Mouse (Mus musculus): ENCODE measurements around the gene Irs2. TPM values are rescaled to one million over a fixed set of nuclear protein-coding genes. Genes with fewer than 3 reads are reported as not detected.

Gene Irs2
- polyA plus RNA-seq, 1 experiment from 2014 or later: 3.8 TPM

DNA sequence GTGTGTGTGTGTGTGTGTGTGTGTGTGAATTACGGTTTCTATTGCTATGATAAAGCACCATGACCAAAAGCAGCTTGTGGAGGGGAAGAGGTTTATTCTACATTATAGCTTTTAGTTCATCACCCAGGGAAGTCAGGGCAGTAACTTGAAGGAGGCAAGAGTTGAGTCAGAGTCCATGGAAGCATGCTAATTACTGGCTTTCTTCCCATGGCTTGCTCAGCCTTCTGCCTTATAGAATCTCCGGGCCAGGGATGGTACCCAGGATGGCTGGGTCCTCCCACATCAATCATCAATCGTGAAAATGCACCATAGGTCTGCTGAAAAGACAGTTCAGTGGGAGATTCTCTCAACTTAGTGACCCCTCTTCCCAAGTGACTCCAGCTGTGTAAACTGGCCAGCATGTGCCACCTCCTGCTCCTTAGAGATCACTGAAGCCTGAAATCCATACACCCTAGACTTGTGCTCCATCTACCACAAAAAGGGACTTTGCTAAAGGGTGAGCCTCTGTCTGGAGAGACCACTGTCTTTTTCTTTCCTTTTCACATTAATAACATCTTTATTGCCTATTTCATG, 69.0 kb downstream of the Irs2 start:
- H3K4me3 ChIP-seq (ENCODE audit: low read depth, low read length): no peak overlapping the region
- no peak overlapping the region for H3K9ac ChIP-seq (ENCODE audit: low read depth, low read length)
- H3K4me1 ChIP-seq (ENCODE audit: control insufficient read depth, insufficient read depth, low read length): no peaks in the 10 kb centered on the region
- no peaks in the 10 kb centered on the region for H3K36me3 ChIP-seq (ENCODE audit: control insufficient read depth, insufficient read depth, low read length)
- H3K27ac ChIP-seq (ENCODE audit: low read length): no peak overlapping the region
- no peak overlapping the region for H3K4me2 ChIP-seq (ENCODE audit: low read length)
- no peak for ATAC-seq
- WGBS: 68% methylated on average over 3 of the region's 3 CpGs
- H3K9me3 ChIP-seq (replicated peaks; ENCODE audit: control insufficient read depth, low read length, poor library complexity, severe bottlenecking): no peaks in the 10 kb centered on the region
- no peaks in the 10 kb centered on the region for H3K27me3 ChIP-seq (ENCODE audit: control insufficient read depth, insufficient read depth, low read depth, low read length)

DNA sequence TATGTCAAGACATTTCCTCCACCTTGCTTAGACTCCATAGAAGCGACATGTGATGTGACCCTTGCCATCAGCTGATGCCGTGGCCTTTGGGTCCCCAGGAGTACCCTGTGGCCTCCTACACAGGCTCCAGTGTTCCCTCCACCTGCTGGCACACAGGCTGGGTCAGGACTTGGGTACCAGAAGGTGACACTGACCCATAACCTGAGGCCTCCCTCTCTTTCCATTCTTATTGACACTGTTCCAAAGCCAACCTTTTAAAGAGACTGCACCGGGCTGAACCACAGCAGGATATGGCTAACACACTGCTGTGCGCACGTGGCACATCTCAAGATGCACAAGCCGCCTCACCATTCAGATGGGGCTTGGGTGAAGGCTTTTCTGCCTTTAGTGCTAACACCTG, 70.0 kb downstream of the Irs2 start:
- no peaks in the 10 kb centered on the region for H3K27me3 ChIP-seq (ENCODE audit: control insufficient read depth, insufficient read depth, low read depth, low read length)
- no peaks in the 10 kb centered on the region for H3K36me3 ChIP-seq (ENCODE audit: control insufficient read depth, insufficient read depth, low read length)
- no peaks in the 10 kb centered on the region for H3K9me3 ChIP-seq (replicated peaks; ENCODE audit: control insufficient read depth, low read length, poor library complexity, severe bottlenecking)
- H3K27ac ChIP-seq (ENCODE audit: low read length): no peak overlapping the region
- ATAC-seq: no peak
- no peak overlapping the region for H3K4me3 ChIP-seq (ENCODE audit: low read depth, low read length)
- H3K4me1 ChIP-seq (ENCODE audit: control insufficient read depth, insufficient read depth, low read length): no peaks in the 10 kb centered on the region
- no peak overlapping the region for H3K4me2 ChIP-seq (ENCODE audit: low read length)
- H3K9ac ChIP-seq (ENCODE audit: low read depth, low read length): no peak overlapping the region
- 78% methylated on average over 6 of the region's 6 CpGs for WGBS

DNA sequence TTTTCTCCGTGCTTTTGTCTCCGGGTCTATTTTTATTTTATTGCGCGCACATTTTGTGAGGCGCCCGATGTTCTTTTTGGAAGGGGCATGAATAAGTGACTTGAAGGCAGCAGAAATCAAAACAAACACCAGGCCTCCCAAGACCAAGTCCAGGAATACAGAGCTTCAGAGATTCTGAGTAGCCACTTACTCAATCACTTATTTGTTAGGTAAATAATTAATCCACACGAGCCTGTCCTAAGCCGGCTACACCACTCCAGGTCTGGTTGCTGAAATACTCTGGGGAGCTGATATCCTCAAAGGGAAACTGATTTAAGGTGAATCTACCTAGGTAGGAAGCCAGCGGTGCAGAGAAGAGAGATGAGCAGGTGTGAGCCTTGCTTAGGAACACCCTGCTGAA, 71.6 kb downstream of the Irs2 start:
- Histone ChIP-seq H3K4me1 (ENCODE audit: control insufficient read depth, insufficient read depth, low read length) (no peaks in the 10 kb centered on the region), H3K36me3 (ENCODE audit: control insufficient read depth, insufficient read depth, low read length) (no peaks in the 10 kb centered on the region), H3K9me3 (replicated peaks; ENCODE audit: control insufficient read depth, low read length, poor library complexity, severe bottlenecking) (no peaks in the 10 kb centered on the region), H3K4me2 (ENCODE audit: low read length) (no peak overlapping the region), H3K27ac (ENCODE audit: low read length) (no peak overlapping the region), H3K4me3 (ENCODE audit: low read depth, low read length) (no peak overlapping the region), H3K9ac (ENCODE audit: low read depth, low read length) (no peak overlapping the region), H3K27me3 (ENCODE audit: control insufficient read depth, insufficient read depth, low read depth, low read length) (no peaks in the 10 kb centered on the region)
- ATAC-seq: no peak
- 78% methylated on average over 9 of the region's 9 CpGs for WGBS

DNA sequence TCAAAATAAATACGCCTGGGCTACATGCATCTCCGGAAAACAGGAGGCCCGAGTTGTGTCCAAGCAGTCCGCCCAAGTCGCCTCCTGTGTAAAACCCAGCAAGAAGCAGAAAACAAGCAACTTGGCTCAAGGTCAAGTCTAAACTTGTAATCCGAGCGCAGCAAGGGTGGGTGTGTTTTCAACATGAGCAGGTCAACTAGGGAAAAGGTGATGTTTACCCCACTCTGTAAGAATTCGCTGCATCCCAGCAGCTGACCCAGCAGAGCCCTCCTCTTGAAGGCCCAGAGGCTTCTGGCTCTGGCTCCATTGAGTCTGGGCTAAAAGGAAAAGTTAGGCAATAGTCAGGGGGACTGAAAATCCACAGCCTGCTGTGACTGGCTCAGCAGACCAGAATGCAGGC, 73.0 kb downstream of the Irs2 start:
- WGBS: 81% methylated on average over 8 of the region's 8 CpGs
- no peak overlapping the region for H3K4me3 ChIP-seq (ENCODE audit: low read depth, low read length)
- H3K27ac ChIP-seq (ENCODE audit: low read length): no peak overlapping the region
- H3K4me1 ChIP-seq (ENCODE audit: control insufficient read depth, insufficient read depth, low read length): no peaks in the 10 kb centered on the region
- no peaks in the 10 kb centered on the region for H3K27me3 ChIP-seq (ENCODE audit: control insufficient read depth, insufficient read depth, low read depth, low read length)
- no peak overlapping the region for H3K9ac ChIP-seq (ENCODE audit: low read depth, low read length)
- ATAC-seq: no peak
- H3K9me3 ChIP-seq (replicated peaks; ENCODE audit: control insufficient read depth, low read length, poor library complexity, severe bottlenecking): no peaks in the 10 kb centered on the region
- no peak overlapping the region for H3K4me2 ChIP-seq (ENCODE audit: low read length)
- no peaks in the 10 kb centered on the region for H3K36me3 ChIP-seq (ENCODE audit: control insufficient read depth, insufficient read depth, low read length)
